7 mouse cellular contexts compared by ENCODE assay signal in genomic region chr8:10006156-10006985, GRCm38 (mm10). TPM values are rescaled to one million over a fixed set of nuclear protein-coding genes. Genes with fewer than 3 reads are reported as not detected.
DNase-seq lines count a peak whose midpoint lies in the region; ATAC-seq and TF ChIP-seq lines count a peak whose summit lies in the region.

Gene Tnfsf13b, plus strand, starts transcription at chr8:10006467.

- no peaks in the 10 kb centered on the region for H3K36me3 ChIP-seq in ES-Bruce4 (ENCODE audit: control insufficient read depth, insufficient read depth, low read length, poor library complexity, severe bottlenecking)
- no peaks in the 10 kb centered on the region for H3K36me3 ChIP-seq in heart, embryonic 15.5 days

- peak; percentile 20 to 32 for DNase-seq in adrenal gland, postnatal 36 days
- peak; percentile 65 for DNase-seq in kidney, postnatal 10 days
- DNase-seq in Muller cell, postnatal 12 days (ENCODE audit: inconsistent ontology term) = no peak
- no peak for DNase-seq in frontal cortex, postnatal 14 days (ENCODE audit: low spot score in 2 of 2)

- no peak within 1 kb of the TSS for H3K27ac ChIP-seq in ES-Bruce4 (ENCODE audit: insufficient read depth, low read length)
- no peak within 1 kb of the TSS for H3K27ac ChIP-seq in heart, embryonic 15.5 days

- no peak for ATAC-seq in heart, embryonic 15.5 days (replicated peaks; ENCODE audit: insufficient number of reproducible peaks, insufficient read depth, low FRiP score, low read depth)
- ATAC-seq in megakaryocyte, adult 5-6 weeks (ENCODE audit: poor library complexity, severe bottlenecking) = peak; percentile 89

- no peak for TF ChIP-seq EP300 in ES-Bruce4 (IDR thresholded peaks at IDR 0.05; ENCODE audit: insufficient read depth, low read depth, low read length)

- 0 out of 2 replicates have a peak within 1 kb of the TSS, but pooled peaks have one; percentile 13 for H3K9ac ChIP-seq in ES-Bruce4 (ENCODE audit: low read depth, poor library complexity, severe bottlenecking)
- peak within 1 kb of the TSS; percentile 35; the same call in 1 of the 2 replicates for H3K9ac ChIP-seq in heart, embryonic 15.5 days

- no peaks in the 10 kb centered on the region for H3K4me1 ChIP-seq in ES-Bruce4 (ENCODE audit: control insufficient read depth, insufficient read depth, low read length)
- peaks cover 9% of the 10 kb centered on the region for H3K4me1 ChIP-seq in heart, embryonic 15.5 days (replicated peaks)

- TF ChIP-seq POLR2A in ES-Bruce4 (IDR thresholded peaks at IDR 0.05; ENCODE audit: insufficient read depth, low read length) = no peak

- H3K27me3 ChIP-seq in ES-Bruce4 (ENCODE audit: control insufficient read depth, insufficient read depth, low read length, poor library complexity, severe bottlenecking) = no peaks in the 10 kb centered on the region
- H3K27me3 ChIP-seq in heart, embryonic 15.5 days = peaks cover 4% of the 10 kb centered on the region

- no peaks in the 10 kb centered on the region for H3K9me3 ChIP-seq in ES-Bruce4 (replicated peaks; ENCODE audit: control insufficient read depth, insufficient read depth, low read length, poor library complexity, severe bottlenecking)
- no peaks in the 10 kb centered on the region for H3K9me3 ChIP-seq in heart, embryonic 15.5 days (replicated peaks)

- TF ChIP-seq CTCF in ES-Bruce4 (IDR thresholded peaks at IDR 0.05; ENCODE audit: low read depth, low read length) = no peak

- H3K4me2 ChIP-seq in heart, embryonic 15.5 days = peak within 1 kb of the TSS; percentile 82

- H3K4me3 ChIP-seq in ES-Bruce4 (ENCODE audit: low read depth, low read length) = peak within 1 kb of the TSS; percentile 68
- H3K4me3 ChIP-seq in heart, embryonic 15.5 days = peak within 1 kb of the TSS; percentile 46

- 55% methylated on average over 16 of the region's 16 CpGs for WGBS in heart, embryonic 15.5 days

RNA-seq across cellular contexts. Expression of gene Tnfsf13b, which starts in this region (rescaled TPM):
- polyA plus RNA-seq in ES-Bruce4 (2011; ENCODE audit: insufficient read depth, insufficient read length, low read depth, missing spikeins) = 0.37 TPM in 1 of 2 replicates, not detected in the other
- total RNA-seq in adrenal gland, postnatal 36 days (2021) = 1 to 10 TPM; 3.4 to 6.0 TPM
- 0.31 and 1.0 TPM in 2 replicates for polyA plus RNA-seq in heart, embryonic 15.5 days (2015; fragmentation: Nextera tagmentation; extraction: Ambion mirVana)
- 23.1 and 26.8 TPM in 2 replicates for total RNA-seq in megakaryocyte, adult 5-6 weeks (2015)
- total RNA-seq in megakaryocyte, adult 5-6 weeks (2017) = 6.2 and 9.1 TPM in 2 replicates

Comparison
In these comparisons a context has a peak if more than half of its experiments do, and no peak if none do; other contexts are left out.
1. DNase-seq: peak in adrenal gland, postnatal 36 days (2 of 2) and kidney, postnatal 10 days (single experiment); none in Muller cell, postnatal 12 days (single experiment) and frontal cortex, postnatal 14 days (0 of 2).